Mouse (Mus musculus): ENCODE measurements around the gene Ajm1.

DNA sequence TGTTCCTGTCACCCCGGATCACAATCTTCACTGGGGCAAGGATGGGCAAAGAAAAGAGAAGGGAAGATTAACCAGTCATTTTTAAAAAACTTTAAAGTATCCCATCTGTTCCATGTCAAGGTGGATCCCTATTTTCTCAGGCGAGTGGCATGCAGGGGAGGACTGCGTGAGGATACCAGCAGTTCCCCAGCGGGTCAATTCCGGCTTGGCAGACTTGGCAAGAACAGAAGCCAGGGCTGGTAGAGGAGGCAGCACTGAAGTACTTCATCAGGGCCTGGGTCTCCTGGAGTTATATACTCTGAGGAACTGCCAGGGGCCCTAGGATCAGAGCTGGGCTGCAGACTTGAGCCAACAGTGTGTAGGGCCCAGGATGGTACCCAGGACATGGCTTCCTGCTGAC is 21.0 kb upstream of the Ajm1 start:
- TF ChIP-seq CTCF (IDR thresholded peaks at IDR 0.05; ENCODE audit: low read depth), result no peak
- no peak for TF ChIP-seq EP300 (optimal IDR thresholded peaks at IDR 0.05)

Data from stomach, postnatal 0 days (tissue).